Mouse (Mus musculus): ENCODE data around the gene Metap2. TPM values are rescaled to one million over a fixed set of nuclear protein-coding genes. Genes with fewer than 3 reads are reported as not detected.

Metap2 gene
- polyA plus RNA-seq, 1 experiment from 2014 or later: 206 TPM

DNA sequence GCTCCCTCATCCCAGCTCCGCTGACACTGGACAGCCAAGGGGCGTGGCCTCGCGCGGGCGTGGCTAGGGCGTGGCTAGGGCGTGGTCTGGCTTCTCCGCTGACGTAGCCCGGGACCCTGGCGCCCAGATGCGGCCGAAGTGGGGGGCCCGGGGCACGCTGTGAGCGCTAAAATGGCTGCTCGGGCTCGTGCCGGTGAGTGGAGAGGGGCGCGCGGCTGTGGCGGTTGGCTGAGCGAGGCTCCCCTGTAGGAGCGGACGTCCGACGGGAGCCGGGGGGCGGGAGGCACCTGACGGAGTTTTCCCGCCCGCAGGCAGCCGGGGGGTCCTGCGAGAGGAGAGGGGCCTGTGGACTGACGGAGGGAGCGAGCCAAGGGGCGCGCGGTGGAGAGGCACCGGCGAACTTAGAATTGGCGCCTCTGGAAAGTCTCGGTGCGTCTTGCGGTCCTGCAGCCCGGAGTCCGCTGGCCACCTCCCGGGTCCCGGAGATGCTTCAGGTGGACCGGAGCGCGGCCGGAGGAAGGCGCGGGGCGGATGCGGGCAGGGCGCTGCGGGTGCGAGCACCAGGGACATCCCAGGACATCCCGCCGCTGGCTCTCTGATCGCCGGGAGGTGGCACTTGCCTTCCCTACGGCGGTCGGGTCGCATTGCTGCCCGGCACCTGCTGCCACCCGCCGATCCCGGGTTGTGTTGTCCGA, 63.0 kb downstream of the Metap2 start:
- WGBS: under 1% methylated on average over 75 of the region's 75 CpGs
- H3K27me3 ChIP-seq: peaks cover 78% of the 10 kb centered on the region

DNA sequence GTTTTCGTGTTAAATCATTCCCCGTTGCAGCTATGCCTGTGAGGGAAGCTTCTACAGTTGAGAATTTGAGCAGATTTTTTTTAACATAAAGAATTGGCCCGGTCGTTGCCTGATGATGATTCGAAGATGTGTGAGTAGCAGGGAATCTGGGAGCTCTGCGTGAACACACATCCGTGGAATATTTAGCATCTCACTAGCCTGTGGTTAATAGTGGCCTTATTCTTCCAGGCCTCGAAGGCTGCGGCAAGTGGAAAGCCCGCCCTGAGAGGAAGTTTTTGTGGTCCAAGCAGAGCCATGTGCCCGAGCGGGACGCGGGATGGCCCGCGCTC, 63.6 kb downstream of the Metap2 start:
- Histone ChIP-seq H3K9ac (peak overlapping the region; percentile 40; the same call in 1 of the 2 replicates), H3K27ac (no peak overlapping the region), H3K4me1 (peaks cover 28% of the 10 kb centered on the region), H3K4me3 (replicated peaks) (peak overlapping the region; percentile 75), H3K36me3 (no peaks in the 10 kb centered on the region), H3K27me3 (peaks cover 83% of the 10 kb centered on the region), H3K4me2 (peak overlapping the region; percentile 99), H3K9me3 (replicated peaks) (no peaks in the 10 kb centered on the region)
- ATAC-seq (replicated peaks; ENCODE audit: low FRiP score): no peak
- 3% methylated on average over 16 of the region's 16 CpGs for WGBS

More for the DNA sequence above, 63.0 kb downstream of the Metap2 start:
- H3K27ac ChIP-seq: no peak overlapping the region
- H3K36me3 ChIP-seq: no peaks in the 10 kb centered on the region
- no peaks in the 10 kb centered on the region for H3K9me3 ChIP-seq (replicated peaks)
- H3K4me3 ChIP-seq (replicated peaks): peak overlapping the region; percentile 75
- H3K4me2 ChIP-seq: peak overlapping the region; percentile 99
- peaks cover 28% of the 10 kb centered on the region for H3K4me1 ChIP-seq
- H3K9ac ChIP-seq: peak overlapping the region; percentile 40
- ATAC-seq (replicated peaks; ENCODE audit: low FRiP score): peak; percentile 96

DNA sequence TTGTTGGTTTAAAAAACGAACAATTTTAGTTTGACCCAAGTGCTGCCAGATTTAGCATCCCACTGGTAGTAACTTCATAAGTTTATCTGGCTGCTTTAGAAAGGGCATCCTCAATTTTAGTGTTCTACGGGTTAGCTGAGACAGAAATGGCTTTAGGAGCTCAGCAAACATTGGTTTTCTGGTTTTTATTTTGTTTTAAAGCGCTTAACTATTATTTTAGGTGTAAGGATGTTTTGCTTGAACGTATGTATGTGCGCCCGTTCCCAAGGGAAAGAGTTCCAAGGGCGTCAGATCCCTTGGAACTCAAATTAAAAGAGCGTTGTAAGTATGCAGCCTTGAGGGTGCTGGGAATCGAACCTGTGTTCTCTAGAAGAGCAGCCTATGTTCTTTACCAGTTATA, 64.1 kb downstream of the Metap2 start:
- WGBS: 42% methylated on average over 9 of the region's 9 CpGs
- ATAC-seq (replicated peaks; ENCODE audit: low FRiP score): no peak
- no peaks in the 10 kb centered on the region for H3K9me3 ChIP-seq (replicated peaks)
- H3K9ac ChIP-seq: no peak overlapping the region
- no peaks in the 10 kb centered on the region for H3K36me3 ChIP-seq
- H3K27me3 ChIP-seq: peaks cover 83% of the 10 kb centered on the region
- peak overlapping the region; percentile 99; the same call in 1 of the 2 replicates for H3K4me2 ChIP-seq
- H3K4me3 ChIP-seq (replicated peaks): no peak overlapping the region
- H3K27ac ChIP-seq: no peak overlapping the region
- H3K4me1 ChIP-seq: peaks cover 28% of the 10 kb centered on the region

DNA sequence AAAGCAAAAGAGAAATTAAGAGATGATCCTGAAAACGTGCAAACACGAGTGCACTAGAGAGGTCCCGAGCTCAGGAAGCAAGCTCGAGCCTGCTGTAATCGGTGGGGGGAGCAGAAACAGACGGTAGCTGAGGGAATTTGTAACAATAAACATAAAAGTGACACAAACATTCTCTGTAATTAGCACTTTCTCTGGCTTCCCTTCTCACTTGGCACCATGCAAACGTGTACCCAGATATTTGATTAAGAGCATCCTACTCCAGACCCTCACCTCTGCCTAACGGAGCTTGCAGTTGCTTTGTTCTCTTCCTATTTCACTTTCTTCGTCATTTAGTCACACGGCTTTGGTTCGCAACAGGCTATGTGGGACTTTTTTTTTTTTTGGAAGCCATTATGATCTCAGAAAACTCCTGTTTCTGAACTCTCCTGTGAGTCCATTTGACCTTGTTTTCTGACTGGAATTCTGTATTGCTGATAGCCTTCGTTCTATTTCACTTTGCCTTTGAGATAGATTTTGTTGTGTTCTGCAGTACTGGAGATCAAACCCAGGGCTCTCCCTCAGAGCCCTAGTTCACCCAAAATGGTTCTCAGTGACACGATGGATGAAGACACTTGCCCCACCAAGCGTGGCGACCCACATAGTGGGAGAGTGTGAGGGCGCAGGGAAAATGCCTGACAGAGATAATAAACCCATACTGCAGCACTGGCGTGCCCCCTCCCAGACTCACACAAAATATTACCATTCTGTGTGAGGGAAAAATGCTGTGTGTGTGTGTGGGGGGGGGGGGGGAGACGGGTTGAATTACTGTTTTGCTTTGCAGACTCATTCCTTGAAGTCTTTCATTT, 64.9 kb downstream of the Metap2 start:
- Histone ChIP-seq H3K36me3 (no peaks in the 10 kb centered on the region), H3K4me3 (replicated peaks) (peak overlapping the region; percentile 16; the same call in 1 of the 2 replicates), H3K9me3 (replicated peaks) (no peaks in the 10 kb centered on the region), H3K4me2 (peak overlapping the region; percentile 41), H3K27me3 (peaks cover 80% of the 10 kb centered on the region), H3K27ac (no peak overlapping the region), H3K9ac (no peak overlapping the region), H3K4me1 (peaks cover 28% of the 10 kb centered on the region)
- ATAC-seq (replicated peaks; ENCODE audit: low FRiP score): no peak
- WGBS: 4% methylated on average over 18 of the region's 18 CpGs

DNA sequence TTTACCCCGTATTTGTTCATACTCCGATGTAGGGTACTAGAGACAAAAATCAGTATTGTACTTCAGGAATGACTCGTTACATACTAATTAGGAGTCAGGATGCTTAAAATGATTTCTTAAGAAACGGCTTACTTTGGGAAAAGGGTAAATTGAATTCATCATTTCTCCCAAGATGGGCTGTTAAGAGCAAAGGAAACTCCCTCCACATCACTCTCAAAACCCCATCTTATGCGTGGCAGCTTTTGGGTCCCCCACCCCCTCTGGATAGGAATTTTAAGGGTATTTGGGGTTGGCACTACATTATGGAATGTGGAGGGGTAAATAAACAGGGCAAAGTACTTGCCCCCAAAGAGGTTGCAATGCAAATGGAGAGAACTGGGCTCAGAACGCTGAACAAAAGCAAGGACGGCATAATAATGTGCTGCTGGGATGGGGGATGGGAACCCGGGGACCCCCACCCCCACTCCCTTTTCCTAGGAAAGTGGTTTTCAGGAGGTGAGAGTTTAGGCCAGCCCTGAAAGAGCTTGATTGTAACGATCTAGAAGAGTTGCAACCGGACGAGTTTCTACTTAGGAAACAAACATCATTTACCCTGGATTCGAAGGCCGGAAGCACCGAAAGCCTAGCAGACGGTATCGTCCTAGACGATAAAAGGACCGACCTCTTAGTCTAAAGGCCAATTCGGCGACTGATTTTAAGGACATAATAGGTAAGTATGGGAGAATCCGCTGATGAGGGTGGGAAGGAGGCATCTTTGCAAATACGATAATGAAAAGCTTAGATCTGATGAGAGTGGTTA, 65.8 kb downstream of the Metap2 start, which contains the start of gene Usp44:
Usp44 (plus strand) TSS at position 625 of the 799 bp plus-strand sequence.
- Histone ChIP-seq H3K27ac (no peak within 1 kb of the TSS), H3K36me3 (no peaks in the 10 kb centered on the region), H3K4me1 (peaks cover 28% of the 10 kb centered on the region), H3K27me3 (peaks cover 72% of the 10 kb centered on the region), H3K9ac (no peak within 1 kb of the TSS), H3K4me3 (replicated peaks) (peak within 1 kb of the TSS; percentile 16; the same call in 1 of the 2 replicates), H3K4me2 (peak within 1 kb of the TSS; percentile 41), H3K9me3 (replicated peaks) (no peaks in the 10 kb centered on the region)
- WGBS: 10% methylated on average over 22 of the region's 22 CpGs
- ATAC-seq (replicated peaks; ENCODE audit: low FRiP score): no peak

DNA sequence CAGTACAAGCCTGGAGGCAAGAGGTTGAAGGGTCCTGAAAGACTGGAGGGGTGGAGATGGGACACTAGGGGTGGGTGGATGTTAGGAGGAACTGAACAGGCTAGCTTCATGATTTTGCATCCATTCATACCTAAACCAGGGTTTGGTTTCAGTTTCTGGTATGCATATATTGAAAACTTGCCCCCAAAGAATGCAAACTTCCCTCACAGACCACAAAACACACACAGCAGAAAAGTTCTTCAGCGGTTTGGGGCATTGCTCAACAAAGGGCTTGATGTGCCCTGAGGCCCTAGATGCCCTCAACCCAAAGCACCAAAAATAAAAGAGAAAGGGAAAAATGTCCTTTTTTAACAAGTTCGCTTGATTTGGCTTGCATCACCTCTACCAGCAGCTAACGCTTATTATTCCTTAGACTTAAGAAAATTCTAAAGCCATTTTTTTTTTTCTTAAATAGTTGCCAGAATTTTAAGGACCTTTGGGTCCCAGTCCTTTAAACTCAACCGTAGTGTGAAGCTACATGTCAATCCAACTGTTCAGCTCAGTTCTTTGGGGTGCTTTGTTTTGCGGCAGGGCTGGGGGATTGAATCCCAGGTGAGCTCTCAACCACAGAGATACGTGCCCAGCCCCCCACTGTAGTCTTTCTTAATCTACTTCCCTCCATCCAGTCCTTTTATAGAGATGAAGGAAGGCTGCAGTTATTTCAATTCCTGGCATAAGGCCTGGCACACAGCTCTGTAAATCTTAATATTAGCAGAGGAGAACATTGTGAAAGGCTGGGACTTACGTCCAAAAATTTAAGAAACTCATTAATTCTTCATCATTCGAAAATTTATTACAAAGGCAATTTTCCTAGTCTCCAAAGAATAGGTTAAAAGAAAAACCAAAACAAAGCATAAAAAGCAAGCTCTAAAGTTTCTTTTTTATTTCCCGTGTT, 66.7 kb downstream of the Metap2 start:
- Histone ChIP-seq H3K9ac (no peak overlapping the region), H3K9me3 (replicated peaks) (no peaks in the 10 kb centered on the region), H3K4me2 (no peak overlapping the region), H3K4me1 (peaks cover 28% of the 10 kb centered on the region), H3K4me3 (replicated peaks) (no peak overlapping the region), H3K36me3 (no peaks in the 10 kb centered on the region), H3K27me3 (peaks cover 63% of the 10 kb centered on the region), H3K27ac (no peak overlapping the region)
- no peak for ATAC-seq (replicated peaks; ENCODE audit: low FRiP score)
- WGBS: 46% methylated on average over 9 of the region's 9 CpGs

DNA sequence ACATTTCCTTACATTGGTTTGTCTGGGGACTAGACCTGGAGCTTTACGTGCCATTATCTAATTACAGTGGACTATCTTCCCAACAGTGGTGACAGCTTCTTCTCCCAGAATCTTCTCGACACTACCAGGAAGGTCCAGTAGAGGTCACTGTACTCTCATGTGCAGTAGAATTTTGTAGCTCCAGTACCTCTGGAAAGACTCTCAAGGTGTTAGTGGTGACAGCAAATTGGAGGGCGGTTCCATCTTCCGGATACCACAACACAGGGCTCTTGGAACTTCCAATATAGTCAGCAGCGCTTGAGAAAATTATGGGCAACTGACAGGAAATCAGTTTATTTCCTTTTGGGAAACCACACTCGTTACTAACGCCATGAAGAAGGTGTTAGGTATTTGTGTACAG, 78.2 kb downstream of the Metap2 start:
- no peak overlapping the region for H3K27ac ChIP-seq
- peaks cover 4% of the 10 kb centered on the region; the same call in 1 of the 2 replicates for H3K4me1 ChIP-seq
- no peaks in the 10 kb centered on the region for H3K36me3 ChIP-seq
- WGBS: 32% methylated on average over 7 of the region's 7 CpGs
- ATAC-seq (replicated peaks; ENCODE audit: low FRiP score): no peak
- no peak overlapping the region for H3K9ac ChIP-seq
- H3K27me3 ChIP-seq: peaks cover 9% of the 10 kb centered on the region; the same call in 1 of the 2 replicates
- H3K4me3 ChIP-seq (replicated peaks): no peak overlapping the region
- no peaks in the 10 kb centered on the region for H3K9me3 ChIP-seq (replicated peaks)
- H3K4me2 ChIP-seq: no peak overlapping the region

DNA sequence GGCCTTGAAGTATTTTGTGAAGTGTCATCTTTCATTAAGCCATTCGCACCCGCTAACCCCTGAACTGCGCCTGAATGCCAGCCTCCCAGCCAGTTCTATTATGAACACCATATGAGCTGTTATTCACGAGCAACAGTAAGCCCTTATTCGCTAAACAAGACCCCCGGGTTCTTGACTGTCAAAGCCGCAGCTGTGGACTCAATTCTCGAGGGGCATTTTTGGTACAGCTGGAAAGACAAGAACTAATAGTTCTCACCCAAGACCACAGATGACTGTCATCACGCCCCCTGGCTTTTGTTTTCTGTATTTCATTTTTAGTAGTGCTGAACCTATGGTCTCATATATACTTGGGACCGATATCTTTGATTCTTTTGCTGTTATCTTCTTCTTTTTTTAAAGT, 83.1 kb downstream of the Metap2 start:
- no peak for ATAC-seq (replicated peaks; ENCODE audit: low FRiP score)
- no peaks in the 10 kb centered on the region for H3K36me3 ChIP-seq
- no peaks in the 10 kb centered on the region for H3K4me1 ChIP-seq
- WGBS: 79% methylated on average over 10 of the region's 10 CpGs
- H3K9me3 ChIP-seq (replicated peaks): no peaks in the 10 kb centered on the region
- H3K4me2 ChIP-seq: no peak overlapping the region
- peaks cover 3% of the 10 kb centered on the region; the same call in 1 of the 2 replicates for H3K27me3 ChIP-seq
- H3K4me3 ChIP-seq (replicated peaks): no peak overlapping the region
- H3K27ac ChIP-seq: no peak overlapping the region
- no peak overlapping the region for H3K9ac ChIP-seq

DNA sequence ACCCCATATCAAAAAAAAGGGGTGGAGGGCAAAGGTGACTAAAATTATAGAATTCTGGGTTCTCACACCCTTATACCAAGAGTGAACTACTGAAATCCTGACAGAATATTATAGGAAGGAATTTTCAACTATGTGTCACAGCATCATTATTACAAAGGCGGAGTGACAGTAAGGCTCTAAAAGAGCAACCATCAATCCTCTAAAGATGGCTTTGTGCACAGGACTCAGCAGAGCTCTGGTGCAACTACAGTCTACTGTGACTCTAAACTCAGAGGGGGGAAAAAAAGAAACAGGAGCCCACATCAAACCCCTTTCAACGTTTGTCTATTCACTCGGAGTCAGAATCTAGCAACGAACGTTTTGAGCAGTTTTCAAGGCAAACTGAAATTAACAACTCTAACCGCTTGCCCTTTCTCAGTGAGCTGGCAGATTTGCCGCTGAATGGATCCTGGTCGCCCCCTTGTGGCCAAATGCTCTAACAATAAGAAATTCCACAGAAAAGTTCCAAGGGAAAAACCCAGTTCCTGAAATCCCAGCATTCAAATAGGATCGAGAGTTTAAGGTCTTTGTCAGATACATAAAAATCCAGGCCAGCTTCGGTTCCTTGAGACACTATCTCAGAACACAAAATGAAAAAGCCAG, 84.0 kb downstream of the Metap2 start:
- WGBS: 17% methylated on average over 10 of the region's 10 CpGs
- H3K4me3 ChIP-seq (replicated peaks): no peak overlapping the region
- no peaks in the 10 kb centered on the region for H3K9me3 ChIP-seq (replicated peaks)
- no peak overlapping the region for H3K27ac ChIP-seq
- H3K4me2 ChIP-seq: peak overlapping the region; percentile 43
- no peak for ATAC-seq (replicated peaks; ENCODE audit: low FRiP score)
- no peak overlapping the region for H3K9ac ChIP-seq
- no peaks in the 10 kb centered on the region for H3K36me3 ChIP-seq
- H3K4me1 ChIP-seq: no peaks in the 10 kb centered on the region
- no peaks in the 10 kb centered on the region; the same call in 1 of the 2 replicates for H3K27me3 ChIP-seq

DNA sequence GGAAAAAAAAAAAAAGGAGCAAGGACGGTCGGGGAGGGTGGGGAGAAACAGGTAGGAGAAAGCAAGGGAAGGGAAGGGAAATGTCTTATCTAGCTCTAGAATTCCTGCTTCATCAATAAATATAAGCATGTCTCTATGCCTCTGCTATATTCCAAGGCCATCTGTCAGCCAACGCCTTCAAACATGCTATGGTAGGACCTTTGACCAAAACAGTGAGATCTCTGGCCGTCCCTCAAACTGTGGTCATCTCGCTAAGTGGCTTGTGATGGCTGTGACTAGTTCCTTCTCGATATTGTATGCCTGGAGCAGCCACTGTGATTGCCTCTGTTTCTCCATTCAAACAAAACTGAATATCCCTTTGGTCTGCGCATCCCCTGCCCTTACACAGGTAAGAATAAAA, 84.8 kb downstream of the Metap2 start:
- Histone ChIP-seq H3K36me3 (no peaks in the 10 kb centered on the region), H3K9ac (no peak overlapping the region), H3K27me3 (no peaks in the 10 kb centered on the region; the same call in 1 of the 2 replicates), H3K9me3 (replicated peaks) (no peaks in the 10 kb centered on the region), H3K27ac (no peak overlapping the region), H3K4me3 (replicated peaks) (no peak overlapping the region), H3K4me1 (no peaks in the 10 kb centered on the region), H3K4me2 (no peak overlapping the region)
- ATAC-seq (replicated peaks; ENCODE audit: low FRiP score): no peak
- 89% methylated on average over 7 of the region's 7 CpGs for WGBS
